Mouse (Mus musculus): ENCODE measurements around the gene Vmo1.

DNA sequence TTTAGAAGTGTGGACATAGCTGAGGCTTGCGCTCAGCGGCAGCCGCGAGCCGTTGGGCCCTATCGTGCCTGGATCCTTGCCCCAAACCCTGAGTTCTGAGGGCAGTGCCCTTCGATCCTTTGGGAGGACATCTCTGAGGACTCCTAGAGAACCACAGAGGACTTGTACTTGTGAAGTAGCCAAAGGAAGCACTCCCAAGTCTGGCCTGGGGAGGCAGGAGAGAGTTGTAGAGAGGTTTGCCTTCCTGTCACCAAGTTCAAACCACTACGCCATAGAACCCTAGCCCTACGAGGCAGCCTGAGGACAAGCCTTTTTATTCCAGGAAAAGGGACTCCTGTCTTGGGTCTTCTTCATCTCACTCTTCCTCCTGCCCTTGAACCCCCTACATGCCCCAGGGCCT, 43.1 kb upstream of the Vmo1 start:
- no peak for TF ChIP-seq CTCF (IDR thresholded peaks at IDR 0.05; ENCODE audit: insufficient read depth, low read depth, low read length)
- TF ChIP-seq POLR2A (IDR thresholded peaks at IDR 0.05; ENCODE audit: insufficient read depth, low read depth, low read length), result no peak
